Mouse (Mus musculus) heart, postnatal 14 days (tissue): ENCODE results near the gene Zranb3. TPM values are rescaled to one million over a fixed set of nuclear protein-coding genes. Genes with fewer than 3 reads are reported as not detected.

Experiments
- DNase-seq, 2 experiments: peaks; one replicate each; pipeline ENCODE4 v3.0.0; 2021 to 2022
- intact Hi-C: fragments of 180-260 bp; cut with DNase I; formaldehyde crosslinking; loops from one replicate; pipeline ENCODE4 v1.15.1; 2025
- total RNA-seq, 2 experiments: library from RNA; stranded (reverse); gene quantifications; 2 replicates each; pipeline ENCODE4 v1.2.3; 2021

Gene Zranb3
- total RNA-seq, 2 experiments from 2014 or later: 4.9 to 5.3 TPM

- DNase-seq: no peak
- intact Hi-C loops: no loop called here
Observed at GRCm38 (mm10) chr1:127952276-127952675, 150.6 kb downstream of the Zranb3 start.

- intact Hi-C loops: no loop called here
- DNase-seq: no peak
Observed at GRCm38 (mm10) chr1:127948748-127949147, 154.1 kb downstream of the Zranb3 start.

GRCm38 (mm10) chr1:127946615-127947249, 156.1 kb downstream of the Zranb3 start:
- no peak for DNase-seq

GRCm38 (mm10) chr1:127945696-127946575, 156.9 kb downstream of the Zranb3 start:
- intact Hi-C loops: no loop called here
- peak; percentile 27 to 53 for DNase-seq

More at GRCm38 (mm10) chr1:127946615-127947249, 156.1 kb downstream of the Zranb3 start:
- intact Hi-C loops: no loop called here

- intact Hi-C loops: loop anchor here (5.0 kb wide), 1 partner anchor 199 kb away; no protein-coding TSS in a partner anchor
- DNase-seq: no peak
Observed at GRCm38 (mm10) chr1:127943516-127943915, 159.3 kb downstream of the Zranb3 start.

GRCm38 (mm10) chr1:127942231-127942630, 160.6 kb downstream of the Zranb3 start:
- no peak for DNase-seq
- intact Hi-C loops: loop anchor here (5.0 kb wide), 1 partner anchor 200 kb away; no protein-coding TSS in a partner anchor

GRCm38 (mm10) chr1:127937277-127937676, 165.6 kb downstream of the Zranb3 start:
- intact Hi-C loops: no loop called here
- peak; percentile 13 to 37 for DNase-seq

GRCm38 (mm10) chr1:127934322-127934721, 168.5 kb downstream of the Zranb3 start:
- DNase-seq: no peak
- intact Hi-C loops: no loop called here

GRCm38 (mm10) chr1:127933405-127933804, 169.4 kb downstream of the Zranb3 start:
- no peak for DNase-seq
- intact Hi-C loops: no loop called here

GRCm38 (mm10) chr1:127915802-127916201, 187.0 kb downstream of the Zranb3 start:
- no peak for DNase-seq
- intact Hi-C loops: no loop called here

GRCm38 (mm10) chr1:127915316-127915715, 187.5 kb downstream of the Zranb3 start:
- intact Hi-C loops: no loop called here
- DNase-seq: no peak

GRCm38 (mm10) chr1:127913116-127913515, 189.7 kb downstream of the Zranb3 start:
- intact Hi-C loops: no loop called here
- DNase-seq: no peak

GRCm38 (mm10) chr1:127904774-127905385, 198.0 kb downstream of the Zranb3 start:
- DNase-seq: no peak
- intact Hi-C loops: no loop called here

Other genes with a start within 250 kb of the Zranb3 start
- gene Map3k19, start 248.0 kb downstream of the Zranb3 start, total RNA-seq: under 1 TPM in 1 of 2 experiments, not detected in 1; 0.17 TPM
- 10 to 100 TPM; 37.6 to 39.3 TPM for gene Rab3gap1, start 234.3 kb downstream of the Zranb3 start, total RNA-seq
- gene R3hdm1, start 254 bp upstream of the Zranb3 start, total RNA-seq: 10 to 100 TPM; 57.5 to 57.6 TPM
- gene Ubxn4, start 140.9 kb upstream of the Zranb3 start, total RNA-seq: 10 to 100 TPM; 37.8 to 41.5 TPM
- gene Lct, start 225.3 kb upstream of the Zranb3 start, total RNA-seq: under 1 TPM in 1 of 2 experiments, not detected in 1; 0.05 TPM